Mouse (Mus musculus): ENCODE measurements at regions not wholly inside any gene's neighbourhood (a gene's known extent, or its start where the extent isn't known, plus 50 kb on each side); places are given as distances from the start of the nearest gene placed in this dataset.

DNA sequence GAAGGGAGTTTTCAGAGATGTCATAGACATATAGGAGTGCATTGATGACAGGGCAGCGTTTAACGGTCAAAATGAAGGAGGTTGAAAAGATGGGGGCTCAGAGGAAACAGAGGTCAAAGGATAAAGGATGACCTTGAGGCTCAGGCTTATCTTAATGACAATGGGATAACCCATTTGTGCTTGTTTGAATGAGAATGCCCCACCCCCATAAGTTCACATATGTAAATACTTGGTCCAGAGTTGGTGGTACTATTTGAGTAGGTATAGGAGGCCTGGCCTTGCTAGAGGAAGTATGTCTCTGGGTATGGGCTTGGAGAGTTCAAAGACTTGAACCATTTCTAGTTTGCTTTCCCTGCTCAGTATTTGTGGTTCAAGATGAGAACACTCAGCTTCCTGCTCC is 237.4 kb upstream of the Fbxl7 start:
- no peak for DNase-seq

DNA sequence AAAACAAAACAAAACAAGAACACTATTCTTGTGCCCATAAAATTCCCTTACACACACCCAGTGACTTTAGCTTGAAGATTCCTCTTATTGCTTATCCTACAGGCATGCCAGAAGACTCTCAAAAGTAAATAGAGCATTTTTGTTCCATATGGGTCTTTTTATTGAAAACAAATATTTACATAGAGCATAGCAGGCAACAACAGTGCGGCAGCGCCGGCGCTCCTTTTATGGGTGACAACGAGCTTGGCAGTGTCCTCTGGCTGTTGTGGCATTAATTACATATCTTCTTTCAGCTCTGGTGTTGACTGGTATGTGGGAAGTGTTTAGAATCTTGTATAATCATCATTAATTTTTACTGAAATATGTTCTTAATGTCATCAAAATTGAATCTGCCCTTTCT is 242.2 kb upstream of the Fbxl7 start:
- no peak for DNase-seq

DNA sequence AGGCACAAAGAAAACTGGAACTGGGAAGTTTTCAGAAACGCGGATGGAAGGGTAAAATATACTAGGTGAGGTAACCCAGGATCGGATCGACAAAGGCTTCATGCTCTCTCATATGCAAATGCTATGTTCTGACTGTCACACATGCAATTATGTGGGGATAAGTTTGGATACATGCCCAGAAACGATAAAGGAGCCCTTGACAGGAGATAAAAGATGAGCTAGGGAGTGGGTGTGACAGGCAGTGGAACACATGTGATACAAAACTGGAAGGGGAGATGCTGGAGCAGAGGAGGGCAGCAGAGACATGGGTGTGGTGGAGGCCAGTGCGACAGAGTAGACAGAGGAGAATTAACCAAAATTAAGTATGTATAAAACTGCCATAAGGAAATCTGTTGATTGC is 250.5 kb upstream of the Fbxl7 start:
- no peak for DNase-seq

DNA sequence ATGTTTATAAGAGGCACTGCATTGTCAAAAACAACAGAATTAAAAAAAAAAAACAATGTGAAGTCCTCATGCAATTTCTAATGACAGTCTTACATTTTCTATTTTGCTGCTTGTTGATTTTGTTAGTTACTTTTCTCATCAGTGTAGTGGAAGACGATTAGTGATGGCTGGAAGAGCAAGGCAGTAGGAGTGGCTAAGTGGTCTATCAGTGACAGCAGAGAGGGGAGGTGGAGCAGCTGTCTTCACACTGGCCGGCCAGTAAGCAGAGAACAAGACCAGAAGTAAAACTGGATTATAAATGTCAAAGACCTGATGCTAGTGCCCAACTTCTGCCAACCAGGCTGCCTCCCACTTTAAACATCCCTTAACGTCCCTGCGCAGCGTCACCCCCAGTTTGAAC is 265.6 kb upstream of the Fbxl7 start:
- DNase-seq = no peak

DNA sequence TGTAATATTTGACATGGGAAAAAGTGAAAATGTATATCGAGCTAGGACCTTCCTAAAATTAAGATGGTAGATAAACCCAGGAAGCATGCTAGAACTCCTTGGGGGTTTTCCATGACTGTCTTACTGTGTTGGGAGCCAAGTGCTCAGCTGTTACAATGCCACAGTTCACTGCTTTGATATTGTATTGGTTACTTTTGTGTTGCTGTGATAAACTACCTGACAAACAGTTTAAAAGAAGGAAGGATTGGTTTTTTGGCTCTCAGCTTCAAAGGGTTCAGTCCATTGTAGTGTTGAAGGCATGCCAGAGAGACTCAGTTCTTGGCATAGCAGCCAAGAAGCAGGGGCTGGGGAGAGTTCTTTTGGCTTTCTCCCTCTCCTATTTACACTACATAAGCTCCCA is 272.1 kb upstream of the Fbxl7 start:
- no peak for DNase-seq

DNA sequence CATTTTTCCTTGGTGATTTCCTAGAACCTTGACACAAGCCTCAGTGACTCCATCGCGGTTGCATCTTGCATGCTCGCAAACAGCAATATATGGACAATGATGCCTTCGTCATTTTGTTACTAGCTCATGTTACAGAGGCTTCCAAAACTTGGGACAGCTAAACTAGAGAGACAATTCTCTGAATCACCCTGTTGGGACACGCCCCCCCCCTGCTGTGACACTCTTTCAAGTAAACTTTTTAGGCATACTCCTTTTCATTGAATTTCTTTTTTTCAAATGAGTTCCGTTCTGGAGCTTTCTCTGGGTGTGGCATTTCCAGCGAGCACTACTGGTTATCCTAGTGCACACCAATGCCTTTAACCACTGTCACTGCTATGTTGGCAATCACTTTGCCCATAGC is 274.5 kb upstream of the Fbxl7 start:
- no peak for DNase-seq

DNA sequence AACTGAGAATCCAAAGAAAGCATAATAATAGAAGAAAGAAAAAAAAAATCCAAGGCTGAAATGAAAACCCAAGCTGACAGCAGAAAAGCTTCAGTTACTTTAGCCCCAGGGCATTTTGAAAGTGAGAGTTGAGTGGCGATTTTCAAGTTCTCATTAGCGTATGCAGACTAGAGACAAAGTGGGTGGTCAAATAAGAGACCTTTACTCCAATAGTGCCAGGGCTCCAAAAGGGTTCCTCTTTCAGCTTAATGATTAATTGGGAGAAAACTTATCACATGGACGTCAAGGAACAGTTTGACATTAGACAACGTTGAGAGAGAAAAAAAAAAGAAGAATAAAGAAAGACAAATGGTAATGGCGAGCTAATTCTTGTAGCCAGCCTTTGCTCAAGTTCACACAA is 278.1 kb upstream of the Fbxl7 start:
- no peak for DNase-seq

DNA sequence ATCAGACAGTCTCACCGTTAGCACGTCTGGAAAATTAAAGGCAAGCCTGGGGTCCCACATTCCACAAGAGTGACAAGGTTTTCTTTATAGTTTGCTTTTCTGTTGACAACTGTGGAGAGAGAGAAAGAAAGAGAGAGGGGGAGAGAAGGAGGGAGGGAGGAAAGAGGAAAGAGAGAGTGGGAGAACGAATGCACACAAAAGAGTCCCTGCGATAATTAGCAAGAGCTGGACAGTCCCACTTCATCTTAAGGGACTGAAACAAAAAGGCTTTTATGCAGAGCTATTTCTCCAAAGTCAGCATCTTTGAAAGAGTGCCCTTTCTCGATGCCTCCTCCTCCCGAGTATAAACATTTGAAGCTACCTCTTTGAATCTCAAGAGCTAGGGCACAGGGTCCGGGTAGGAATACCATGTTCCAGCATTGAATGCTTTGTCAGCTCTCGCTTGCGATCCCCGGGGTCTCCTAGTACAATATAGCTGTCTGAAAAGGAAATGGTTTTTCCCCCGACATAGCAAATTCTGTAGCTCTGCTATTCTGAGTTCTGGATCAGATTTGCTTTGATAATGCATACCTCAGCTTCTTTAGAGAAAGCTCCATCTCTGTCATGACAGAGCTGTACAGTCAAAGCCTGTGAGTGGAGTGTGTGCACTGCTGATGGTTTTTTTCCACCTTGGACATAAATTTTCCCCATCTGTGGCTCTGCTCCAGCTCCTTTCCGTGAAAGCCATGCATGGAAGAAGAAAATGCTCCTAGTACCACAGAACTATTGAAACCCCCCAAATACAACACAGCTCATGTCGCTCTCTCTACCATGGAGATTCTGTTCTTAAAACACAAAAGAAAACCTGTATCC is 282.9 kb upstream of the Fbxl7 start:
- no peak for DNase-seq

DNA sequence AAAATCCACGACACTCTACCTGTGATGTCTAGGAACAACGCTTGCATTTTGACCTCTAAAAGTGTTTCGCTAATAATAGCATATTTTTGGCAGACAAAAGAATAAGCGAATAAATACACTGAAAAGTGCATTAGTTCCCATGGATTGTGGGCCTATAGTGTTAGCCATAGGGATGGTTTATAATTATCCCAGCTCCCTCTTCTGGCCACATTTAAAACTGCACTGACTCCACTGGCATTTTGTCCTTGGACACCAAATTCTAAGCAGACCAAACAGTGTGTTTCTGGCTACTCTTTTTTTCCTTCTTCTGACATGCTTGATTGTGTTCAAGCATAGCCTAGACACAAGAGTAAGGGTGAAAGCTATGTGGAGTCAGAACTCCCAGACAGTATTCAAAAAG is 276.8 kb upstream of the Ank start:
- peak; percentile 39 for DNase-seq

DNA sequence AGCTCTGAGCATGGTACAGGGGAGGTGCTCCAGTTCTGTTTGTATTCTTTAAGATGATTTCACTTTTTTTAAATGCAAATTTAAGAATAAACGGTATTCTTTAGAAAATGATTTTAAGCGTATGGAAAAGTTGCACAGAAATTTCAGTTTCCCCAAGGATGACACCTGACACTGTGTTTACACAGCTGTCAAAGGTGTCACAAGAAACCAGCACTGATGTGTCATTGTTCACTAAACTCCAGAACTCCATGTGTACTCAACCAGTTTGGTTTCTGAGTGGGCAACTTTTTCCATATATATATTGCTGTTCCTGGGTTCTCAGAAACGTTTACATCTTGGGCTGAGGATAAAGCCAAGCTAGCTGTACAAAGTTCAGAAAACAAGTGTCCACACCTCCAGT is 265.0 kb upstream of the Ank start:
- no peak for DNase-seq

DNA sequence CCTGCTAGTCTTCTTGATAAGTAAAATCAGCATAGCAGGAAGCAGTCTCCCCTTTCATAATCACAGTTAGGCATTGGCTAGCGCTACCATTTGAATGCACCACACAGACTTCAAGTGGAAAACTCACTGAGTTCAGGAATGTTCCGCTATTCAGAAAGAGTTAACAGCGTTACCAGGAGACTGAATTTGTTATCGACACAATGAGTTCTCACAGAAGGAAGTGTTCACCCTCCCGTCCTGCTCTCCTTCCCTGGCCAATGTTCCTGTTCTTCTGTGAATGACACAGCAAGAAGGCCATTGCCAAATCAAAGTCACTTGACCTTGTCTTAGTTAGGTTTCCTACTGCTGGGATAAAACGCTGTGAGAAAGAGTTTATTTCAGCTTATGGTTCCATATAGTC is 261.6 kb upstream of the Ank start:
- no peak for DNase-seq

DNA sequence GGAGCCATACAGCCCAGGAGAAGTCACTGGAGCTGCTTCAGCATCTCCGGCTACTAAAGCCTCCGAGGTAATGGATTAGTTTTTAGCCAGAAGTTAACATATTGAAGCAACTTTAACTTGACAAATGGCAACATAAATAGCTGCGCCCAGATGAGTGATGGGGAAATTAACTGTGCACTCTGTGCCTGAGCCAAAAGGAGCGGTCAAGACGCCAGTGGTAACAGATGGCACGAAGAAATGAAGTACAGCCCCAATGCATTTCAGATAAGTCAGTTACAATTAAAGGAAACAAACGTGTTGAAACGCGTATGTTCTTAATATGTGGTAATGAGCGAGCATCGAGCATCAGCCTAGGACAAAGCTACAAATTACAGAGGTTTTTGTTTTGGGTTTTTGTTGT is 259.0 kb upstream of the Ank start:
- DNase-seq = no peak

DNA sequence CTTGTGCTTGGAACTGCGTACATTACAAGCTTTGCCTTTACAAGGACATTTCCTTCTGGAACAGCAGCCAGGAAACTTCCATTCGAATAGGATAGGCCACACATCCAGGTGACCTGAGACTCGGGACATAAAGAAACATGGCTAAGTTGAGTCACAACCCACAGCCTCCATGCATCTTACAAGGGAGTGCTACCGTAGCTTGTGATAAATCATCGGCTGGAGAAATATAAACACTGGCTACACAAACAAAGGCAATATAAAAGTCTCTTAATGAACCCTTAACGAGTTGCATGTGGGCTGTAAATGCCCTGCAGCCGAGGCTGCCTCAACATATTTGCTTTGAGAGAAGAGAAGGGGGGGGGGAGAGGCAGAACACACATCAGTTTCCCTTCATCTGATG is 250.1 kb upstream of the Ank start:
- no peak for DNase-seq

DNA sequence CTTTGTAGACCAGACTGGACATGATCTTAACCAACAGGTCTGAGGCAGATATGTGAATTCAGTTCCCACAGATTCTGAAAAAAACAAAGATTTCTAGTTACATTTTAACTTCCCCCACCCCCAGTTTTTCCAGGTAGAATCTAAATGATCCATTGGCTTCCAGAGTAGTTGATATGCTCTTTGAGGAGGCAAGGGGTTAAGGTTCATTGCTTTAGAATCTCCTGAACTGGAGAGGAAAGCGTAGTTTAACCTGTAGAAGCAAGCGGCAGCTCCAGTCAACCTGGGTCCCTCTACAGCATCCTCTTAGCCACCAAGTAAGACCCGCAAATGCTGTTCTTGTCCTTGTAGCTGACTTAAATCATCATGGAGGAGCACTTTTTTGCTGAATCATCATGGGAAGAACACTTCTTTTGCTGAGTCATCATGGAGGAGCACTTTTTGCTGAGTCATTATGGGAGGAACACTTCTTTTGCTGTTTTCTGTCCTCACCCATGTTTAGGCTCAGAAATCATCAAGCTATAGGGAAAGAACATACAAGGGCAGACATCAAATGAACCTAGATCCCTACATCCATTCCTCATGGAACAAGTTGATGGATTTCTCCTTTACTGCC is 247.2 kb upstream of the Ank start:
- DNase-seq = no peak

DNA sequence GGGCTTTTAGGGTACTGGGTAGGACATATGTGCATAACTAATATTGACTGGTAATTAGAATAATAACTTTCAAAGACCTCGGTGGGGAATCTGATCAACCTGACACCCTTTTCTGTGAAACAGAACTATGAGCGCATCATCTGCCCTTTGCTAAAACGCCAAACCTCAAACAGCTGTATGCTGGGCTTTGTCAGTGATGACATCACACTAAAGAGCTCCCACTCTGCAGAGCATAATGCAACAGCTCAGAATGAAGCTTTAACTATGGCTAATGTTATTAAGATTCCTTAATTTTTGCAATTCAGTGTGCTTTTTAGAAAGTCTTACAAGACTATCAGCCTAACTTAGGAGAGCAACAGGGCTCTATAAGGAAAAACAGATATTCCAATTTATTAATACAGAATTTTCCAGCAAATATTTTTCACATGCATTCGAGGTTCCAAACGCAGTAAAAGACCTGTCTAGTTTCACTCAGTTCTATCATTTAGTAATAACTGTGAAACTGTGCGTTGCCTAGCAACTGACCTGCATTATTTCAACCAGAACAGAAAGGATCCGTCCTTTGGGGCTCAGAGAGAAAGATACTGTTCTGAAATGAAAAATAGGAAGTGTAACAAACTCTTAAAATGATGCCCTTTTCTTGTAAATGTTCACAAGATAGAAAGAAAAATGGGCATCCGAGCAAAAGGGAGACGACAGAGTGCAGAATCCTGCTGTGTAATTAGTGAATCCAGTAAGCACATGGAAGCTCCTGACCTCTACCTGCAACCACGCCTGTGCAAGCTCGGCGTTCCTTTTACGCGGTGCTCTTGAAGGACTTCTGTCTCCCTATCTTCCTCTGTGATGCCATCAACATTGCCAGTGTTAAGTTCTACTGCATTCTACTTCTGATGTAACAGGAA is 242.6 kb upstream of the Ank start:
- no peak for DNase-seq

DNA sequence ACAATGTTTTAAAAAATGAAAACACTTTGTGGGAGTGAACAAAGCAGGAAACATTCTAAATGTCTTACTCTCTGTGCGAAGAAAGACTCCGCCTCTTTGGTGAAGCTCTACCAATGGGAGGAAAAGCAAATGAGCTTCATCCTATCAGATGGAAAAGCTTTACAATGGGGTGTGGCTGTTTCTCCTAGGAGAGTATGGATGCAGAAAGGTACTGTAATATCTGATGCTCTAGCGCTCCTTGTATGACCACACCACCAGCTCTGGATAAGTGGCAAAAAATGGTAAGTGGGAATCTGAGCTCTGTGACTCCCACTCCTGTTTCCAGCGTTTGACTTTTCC is 242.0 kb upstream of the Ank start:
- no peak for DNase-seq

DNA sequence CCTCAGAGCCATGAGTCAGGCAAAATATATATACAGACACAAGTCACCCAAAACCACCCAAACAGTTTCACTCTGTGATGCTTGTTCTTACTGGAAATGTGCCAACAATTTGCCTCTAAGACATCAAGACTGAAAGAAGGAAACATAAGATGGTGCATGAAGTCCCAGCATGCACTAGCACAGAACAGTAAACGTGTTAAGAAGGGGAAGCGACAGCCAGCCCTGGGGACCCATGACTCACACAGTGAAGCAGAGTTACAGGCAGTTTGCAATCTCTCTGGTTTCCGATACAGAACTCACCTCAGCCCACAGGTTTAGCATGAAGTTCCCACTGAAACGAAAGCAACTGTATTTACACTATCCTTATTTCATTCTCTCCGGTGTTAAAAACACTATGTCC is 233.7 kb upstream of the Ank start:
- no peak for DNase-seq

DNA sequence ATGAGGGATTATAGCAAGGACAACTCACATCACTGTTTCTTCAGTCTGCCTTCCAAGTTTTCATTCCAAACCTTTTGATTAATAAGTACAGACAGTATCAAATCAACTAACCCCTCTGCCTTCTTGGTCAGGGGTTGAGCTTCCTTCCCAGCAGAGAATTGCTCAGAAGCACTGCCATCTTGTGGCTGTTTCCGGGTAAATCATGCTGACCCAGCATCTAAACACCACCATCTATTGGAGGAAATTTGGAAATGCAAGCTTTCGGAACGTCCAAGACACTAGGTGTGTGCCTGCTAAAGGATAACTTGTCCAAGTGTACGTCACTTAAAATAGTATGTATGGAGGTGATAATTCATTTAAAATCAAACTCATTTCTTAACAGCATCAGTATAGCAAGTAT is 231.7 kb upstream of the Ank start:
- DNase-seq = peak; percentile 52

DNA sequence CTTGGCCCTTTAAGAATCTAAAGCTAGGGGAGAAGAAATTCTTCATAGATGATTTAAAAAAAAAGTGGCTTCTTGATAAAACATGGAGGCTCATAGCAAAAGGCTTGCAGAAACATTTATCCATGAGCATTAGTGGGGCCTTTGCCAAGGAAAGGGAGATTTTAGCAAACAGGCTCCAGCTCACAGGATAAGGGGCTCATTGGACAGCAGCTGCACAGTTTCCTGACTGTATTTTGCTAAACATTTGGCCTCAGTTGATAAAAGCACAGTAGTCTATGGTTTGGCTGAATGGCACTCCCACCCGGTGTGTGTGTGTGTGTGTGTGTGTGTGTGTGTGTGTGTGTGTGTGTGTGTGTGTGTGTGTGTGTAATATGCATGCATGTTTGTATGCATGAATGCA is 228.2 kb upstream of the Ank start:
- no peak for DNase-seq

DNA sequence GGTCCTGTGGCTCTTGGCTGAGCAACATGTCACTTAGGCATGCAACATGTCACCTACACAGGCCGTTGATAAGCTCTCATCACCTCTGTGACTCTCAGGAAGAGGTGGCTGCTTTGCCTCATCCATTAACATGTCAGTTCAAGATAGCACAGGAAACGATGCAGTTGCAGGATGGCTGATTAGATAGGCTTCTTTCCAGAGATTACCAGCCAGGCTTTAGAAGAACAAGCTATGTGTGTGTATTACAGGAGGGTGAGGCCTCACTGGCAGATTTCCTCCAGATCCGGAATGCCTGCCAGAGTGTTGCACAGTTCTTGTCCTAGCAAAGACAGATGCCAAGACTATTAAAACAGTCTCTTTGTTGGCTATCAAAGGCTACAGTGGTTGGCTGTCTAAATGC is 220.2 kb upstream of the Ank start:
- DNase-seq = peak; percentile 52

DNA sequence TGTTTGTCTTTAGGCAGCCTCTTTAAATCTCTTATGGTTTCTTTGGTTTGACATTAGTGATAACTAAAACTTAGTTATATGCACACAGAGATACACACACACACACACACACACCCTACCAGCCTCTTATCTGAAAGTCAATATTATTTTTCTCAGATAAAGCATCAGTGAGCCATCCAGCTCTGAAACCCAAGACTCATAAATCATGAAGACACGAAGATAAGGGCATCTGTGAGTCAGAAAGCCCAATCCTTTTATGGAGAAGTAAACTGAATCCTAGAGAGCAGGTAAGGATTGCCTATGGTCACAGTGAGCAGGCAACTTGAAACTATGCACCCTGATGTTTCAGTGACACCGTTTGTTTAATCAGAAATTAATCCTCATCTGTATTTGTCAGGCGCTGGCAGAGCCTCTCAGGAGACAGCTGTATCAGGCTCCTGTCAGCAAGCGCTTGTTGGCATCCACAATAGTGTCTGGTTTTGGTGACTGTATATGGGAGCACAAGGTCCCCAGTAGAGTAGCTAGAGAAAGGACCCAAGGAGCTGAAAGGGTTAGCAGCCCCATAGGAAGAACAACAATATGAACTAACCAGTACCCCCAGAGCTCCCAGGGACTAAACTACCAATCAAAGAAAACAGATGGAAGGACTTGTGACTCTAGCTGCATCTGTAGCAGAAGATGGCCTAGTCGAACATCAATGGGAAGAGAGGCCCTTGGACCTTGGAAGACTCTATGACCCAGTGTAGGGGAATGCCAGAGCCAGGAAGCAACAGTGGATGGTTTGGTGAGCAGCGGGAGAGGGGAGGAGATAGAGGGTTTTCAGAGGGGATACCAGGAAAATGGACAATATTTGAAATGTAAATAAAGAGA is 207.3 kb upstream of the Ank start:
- DNase-seq = peak; percentile 23

DNA sequence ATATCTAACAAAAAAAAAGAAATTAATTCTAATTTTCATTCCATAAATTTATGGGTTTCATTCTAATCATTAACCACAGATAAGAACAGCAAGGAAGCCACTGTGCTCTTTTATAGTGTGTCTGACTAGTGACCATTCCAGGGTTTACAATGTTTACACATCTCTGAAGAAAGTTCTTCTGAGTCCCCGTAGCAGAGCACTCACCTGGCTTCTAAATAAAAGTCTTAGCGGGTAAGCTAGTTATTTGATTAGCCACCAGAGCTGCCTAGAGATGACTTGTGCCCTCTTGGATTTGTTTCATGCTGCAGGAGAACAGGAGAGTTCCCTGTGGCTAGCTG is 206.7 kb upstream of the Ank start:
- no peak for DNase-seq
